Mouse (Mus musculus) lung, adult 2 months (tissue): ENCODE results near the gene Ccdc153. TPM values are rescaled to one million over a fixed set of nuclear protein-coding genes. Genes with fewer than 3 reads are reported as not detected.

ENCODE experiments used
- DNase-seq: peaks from one replicate; pipeline ENCODE4 v3.0.0; 2022
- H3K4me1 ChIP-seq: fragments of 200-500 bp; 2 replicates; pipeline ENCODE4 v1.6.1; 2011; ENCODE audit warnings: low read length; ENCODE audit not compliant: control insufficient read depth, insufficient read depth
- H3K4me3 ChIP-seq: fragments of 200-500 bp; replicated peaks from 2 replicates; pipeline ENCODE3; 2011; ENCODE audit warnings: low read depth, mild to moderate bottlenecking, control low read depth, low read length; ENCODE audit errors: extremely low read depth
- CTCF ChIP-seq: fragments of 200-500 bp; IDR thresholded peaks from 2 replicates; pipeline ENCODE4 v1.5.1; 2011; ENCODE audit warnings: mild to moderate bottlenecking, low read length, control low read depth; ENCODE audit not compliant: insufficient read depth
- POLR2A ChIP-seq: fragments of 200-500 bp; IDR thresholded peaks from 2 replicates; pipeline ENCODE4 v1.6.1; 2011; ENCODE audit warnings: low read depth, mild to moderate bottlenecking, control low read depth, low read length, borderline replicate concordance; ENCODE audit errors: extremely low read depth
- WGBS: fragments of 180-500 bp; shearing (Covaris S2); methylation state at CpG from one replicate; pipeline ENCODE4 v1.1.7; 2018; 5-methylcytosine and 5-hydroxymethylcytosine counted together
- polyA plus RNA-seq: library from polyadenylated mRNA; depleted of rRNA; stranded (reverse); fragments of >200 nt; gene quantifications from 2 replicates; pipeline ENCODE4 v1.2.3, GENCODE M21; 2012; rRNA removed

Gene Ccdc153
- 13.8 and 26.9 TPM in 2 replicates for polyA plus RNA-seq

GRCm38 (mm10) chr9:44240399-44240798, at the start of gene Ccdc153:
TSS of gene Ccdc153 (plus strand) at chr9:44240676.
- no peak for DNase-seq
- 42% methylated on average over 2 of the region's 2 CpGs for WGBS
- TF ChIP-seq POLR2A (no peak), CTCF (no peak)
- Histone ChIP-seq H3K4me3 (no peak within 1 kb of the TSS), H3K4me1 (no peaks in the 10 kb centered on the region)

- WGBS, result 51% methylated on average over 3 of the region's 3 CpGs
- no peak for DNase-seq
- no peak overlapping the region for H3K4me3 ChIP-seq
- TF ChIP-seq CTCF (no peak), POLR2A (no peak)
- peaks cover 9% of the 10 kb centered on the region for H3K4me1 ChIP-seq
Measured at GRCm38 (mm10) chr9:44191166-44191565, 49.3 kb upstream of the Ccdc153 start.

DNA sequence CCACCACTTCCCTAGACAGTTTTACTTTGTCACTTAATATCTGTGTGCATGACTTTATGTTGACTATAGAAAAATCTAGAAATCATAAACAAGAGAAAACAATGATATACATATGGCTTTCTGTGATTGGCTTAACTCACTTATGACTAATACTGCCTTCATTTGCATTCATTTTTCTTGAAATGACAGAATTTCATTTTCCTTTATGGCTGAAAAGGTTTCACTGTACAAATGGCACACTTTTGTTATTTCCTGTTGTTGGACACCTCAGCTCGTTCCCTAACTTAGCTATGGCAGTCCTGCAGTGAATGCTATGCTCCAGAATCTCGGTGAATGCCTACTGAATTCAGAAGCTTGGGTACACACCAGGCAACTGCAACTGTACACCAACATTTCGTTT, 48.2 kb upstream of the Ccdc153 start:
- peaks cover 9% of the 10 kb centered on the region for H3K4me1 ChIP-seq
- H3K4me3 ChIP-seq, result no peak overlapping the region
- WGBS, result 73% methylated on average over 3 of the region's 3 CpGs
- DNase-seq, result no peak
- TF ChIP-seq CTCF (no peak), POLR2A (no peak)

DNA sequence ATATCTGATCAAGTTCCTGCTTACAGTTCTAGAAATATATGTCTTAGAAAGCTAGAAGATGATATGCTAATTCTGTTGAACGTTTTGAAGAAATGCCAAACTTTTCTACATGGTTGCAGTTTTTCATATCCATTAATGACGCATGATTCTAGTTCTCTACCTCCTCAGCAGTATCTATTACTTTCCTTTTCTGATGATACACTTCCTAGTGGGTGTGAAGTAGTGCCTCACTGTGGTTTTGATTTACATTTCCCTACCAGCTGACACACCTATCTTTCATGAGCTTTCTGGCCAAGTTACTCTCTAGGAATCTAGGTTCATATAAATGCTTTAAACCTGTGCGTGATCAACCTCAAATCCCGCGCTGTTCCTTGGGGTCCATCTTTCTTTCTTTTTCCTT, 47.7 kb upstream of the Ccdc153 start:
- DNase-seq, result no peak
- WGBS, result 87% methylated on average over 5 of the region's 5 CpGs
- H3K4me1 ChIP-seq, result peaks cover 9% of the 10 kb centered on the region

DNA sequence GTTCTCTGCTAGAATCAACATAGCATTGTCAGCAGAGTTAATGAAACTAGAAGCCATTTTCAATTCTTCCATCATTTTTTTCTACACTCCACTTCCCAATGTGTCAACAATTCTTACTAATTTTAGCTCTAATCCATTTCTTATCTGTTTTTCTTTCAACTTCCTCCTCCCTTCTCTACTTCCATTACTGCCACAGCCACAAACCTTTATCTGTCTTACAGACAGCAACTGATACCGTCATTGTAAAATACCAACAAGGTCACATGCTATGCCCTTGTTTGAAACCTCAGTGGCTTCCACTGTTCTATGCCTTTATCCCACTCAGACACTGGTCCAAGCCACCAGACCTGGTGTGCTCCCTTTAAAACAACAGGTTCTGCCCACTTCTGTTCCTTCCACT, 46.5 kb upstream of the Ccdc153 start:
- Histone ChIP-seq H3K4me1 (peaks cover 5% of the 10 kb centered on the region), H3K4me3 (no peak overlapping the region)
- DNase-seq, result no peak
- 19% methylated on average over 1 of the region's 1 CpGs for WGBS
- TF ChIP-seq POLR2A, result no peak
- no peak for TF ChIP-seq CTCF

More for the DNA sequence above, 47.7 kb upstream of the Ccdc153 start:
- no peak overlapping the region for H3K4me3 ChIP-seq
- no peak for TF ChIP-seq POLR2A
- no peak for TF ChIP-seq CTCF

DNA sequence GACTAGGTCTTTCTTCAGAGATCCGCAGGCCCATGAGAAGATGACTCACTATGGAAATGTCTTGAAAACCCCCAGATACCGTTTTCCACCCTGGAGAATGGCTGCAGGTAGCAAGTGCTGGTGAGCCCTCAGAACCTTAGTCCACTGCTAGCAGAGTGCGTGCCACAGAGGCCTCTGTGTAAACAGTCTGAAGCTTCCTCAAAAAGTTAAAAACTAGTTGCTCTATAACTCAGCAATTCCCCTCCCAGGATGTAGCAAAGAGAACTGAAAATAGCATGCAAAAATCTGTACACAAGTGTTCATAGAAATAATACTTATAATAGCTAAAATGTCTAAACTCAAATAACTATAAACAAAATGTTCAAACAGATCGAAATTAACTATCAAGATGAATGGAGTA, 44.1 kb upstream of the Ccdc153 start:
- Histone ChIP-seq H3K4me1 (peaks cover 5% of the 10 kb centered on the region), H3K4me3 (no peak overlapping the region)
- TF ChIP-seq POLR2A (no peak), CTCF (no peak)
- WGBS, result 82% methylated on average over 4 of the region's 4 CpGs
- no peak for DNase-seq

DNA sequence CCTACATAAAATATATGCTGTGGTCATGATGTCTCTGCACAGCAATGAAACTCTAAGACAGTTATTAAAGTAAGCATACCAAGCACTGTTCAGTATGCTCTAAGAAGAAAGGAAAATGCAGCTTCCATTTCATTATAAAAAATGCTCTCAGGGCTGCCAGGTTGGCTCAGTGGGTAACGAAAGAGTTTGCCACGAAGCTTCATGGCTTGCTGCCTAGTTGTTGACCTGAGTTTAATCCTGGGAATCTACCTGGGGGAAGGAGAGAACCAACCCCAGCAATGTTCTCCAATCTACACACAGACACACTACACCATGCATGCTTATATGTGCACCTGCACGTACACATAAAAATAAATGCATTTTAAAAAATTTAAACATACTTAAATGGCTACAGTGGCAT, 41.3 kb upstream of the Ccdc153 start:
- no peak overlapping the region for H3K4me3 ChIP-seq
- no peak for TF ChIP-seq POLR2A
- no peak for TF ChIP-seq CTCF

DNA sequence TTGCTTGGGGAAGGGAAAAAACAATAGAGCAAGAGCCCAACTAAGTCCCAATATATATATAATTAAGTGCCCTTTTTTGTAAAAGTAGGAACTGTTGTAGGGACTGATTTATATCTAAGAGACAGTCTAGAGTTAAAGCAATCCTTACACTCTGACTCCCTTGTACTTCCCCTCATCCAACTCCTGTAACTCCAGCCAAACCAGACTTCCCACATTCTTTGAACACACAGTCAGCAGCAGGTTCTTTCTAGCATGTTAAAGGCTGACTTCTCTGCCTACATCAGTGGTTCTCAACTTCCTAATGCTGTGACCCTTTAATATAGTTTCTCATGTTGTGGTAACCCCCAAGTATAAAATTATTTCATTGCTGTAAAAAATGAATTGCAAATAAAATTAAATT, 40.9 kb upstream of the Ccdc153 start:
- no peak overlapping the region for H3K4me3 ChIP-seq
- TF ChIP-seq CTCF (no peak), POLR2A (no peak)
- H3K4me1 ChIP-seq, result no peaks in the 10 kb centered on the region; the same call in 1 of the 2 replicates
- DNase-seq, result no peak

More for the DNA sequence above, 41.3 kb upstream of the Ccdc153 start:
- H3K4me1 ChIP-seq, result peaks cover 2% of the 10 kb centered on the region; the same call in 1 of the 2 replicates
- WGBS, result 68% methylated on average over 3 of the region's 3 CpGs
- DNase-seq, result no peak

DNA sequence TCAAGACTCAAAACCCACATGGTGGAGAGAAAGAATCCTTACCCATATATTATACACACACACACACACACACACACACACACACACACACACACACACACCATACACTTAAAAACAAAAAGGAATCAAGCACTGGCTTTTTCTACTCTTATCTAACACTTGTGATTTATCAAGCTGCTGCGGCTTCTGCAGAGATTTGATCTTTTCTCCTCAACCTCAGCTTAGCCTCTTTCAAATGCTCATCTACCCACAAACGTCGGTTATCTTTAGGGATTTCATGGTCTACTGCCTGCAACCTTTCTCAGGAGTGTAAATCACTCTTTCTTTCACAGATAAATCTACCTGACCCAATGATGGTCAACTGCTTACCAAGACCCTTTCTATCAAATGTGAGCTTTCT, 40.0 kb upstream of the Ccdc153 start:
- Histone ChIP-seq H3K4me3 (no peak overlapping the region), H3K4me1 (no peaks in the 10 kb centered on the region)
- DNase-seq, result no peak
- 74% methylated on average over 3 of the region's 3 CpGs for WGBS
- TF ChIP-seq POLR2A (no peak), CTCF (no peak)

DNA sequence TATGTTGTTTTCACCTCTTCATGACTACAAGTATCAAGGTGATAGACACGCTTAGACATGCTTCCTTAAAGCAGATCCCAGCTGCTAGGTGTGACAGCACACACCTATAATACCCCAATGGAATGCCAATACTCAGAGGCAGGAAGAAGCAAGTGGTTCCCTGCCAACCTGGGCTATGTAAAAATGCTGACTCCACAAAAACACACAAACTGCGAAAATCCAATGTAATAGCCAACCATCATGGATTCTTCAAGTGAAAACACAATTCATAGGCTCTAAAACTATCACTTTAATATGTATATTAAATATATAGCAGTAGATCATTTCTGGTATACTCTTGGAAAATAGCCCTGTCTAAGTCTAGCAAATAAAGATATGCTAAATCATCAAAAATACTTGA, 32.6 kb upstream of the Ccdc153 start:
- WGBS, result 94% methylated on average over 2 of the region's 2 CpGs
- TF ChIP-seq POLR2A, result no peak
- TF ChIP-seq CTCF, result no peak
- H3K4me1 ChIP-seq, result no peaks in the 10 kb centered on the region
- no peak overlapping the region for H3K4me3 ChIP-seq
- no peak for DNase-seq

DNA sequence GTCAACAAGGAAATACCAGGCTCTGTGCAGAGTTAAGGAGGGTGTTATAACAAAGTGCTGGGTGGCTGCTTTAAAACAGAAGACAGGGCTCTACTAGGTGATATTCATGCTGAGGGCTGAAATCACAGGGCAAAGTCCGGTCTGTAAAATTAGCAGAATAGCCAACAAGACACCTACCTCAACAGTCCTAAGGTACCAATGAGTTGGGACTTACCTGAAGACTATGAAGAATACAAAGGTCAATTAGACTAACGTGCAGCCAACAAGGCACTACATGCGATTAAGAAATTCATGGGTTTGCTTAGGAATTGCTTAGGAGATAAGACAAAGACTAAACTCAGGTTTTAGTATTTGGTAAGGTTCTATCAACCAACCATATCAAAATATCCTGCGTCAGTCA, 31.1 kb upstream of the Ccdc153 start:
- Histone ChIP-seq H3K4me1 (no peaks in the 10 kb centered on the region), H3K4me3 (no peak overlapping the region)
- TF ChIP-seq POLR2A (no peak), CTCF (no peak)
- WGBS, result 93% methylated on average over 4 of the region's 4 CpGs
- no peak for DNase-seq
